Mouse (Mus musculus) heart, adult 8-10 months (tissue): ENCODE results near the gene Dctn5. TPM values are rescaled to one million over a fixed set of nuclear protein-coding genes. Genes with fewer than 3 reads are reported as not detected.
"Not testable (repeated sequence)": the region's sequence is repeated elsewhere in the genome, so short reads cannot be mapped to it uniquely, and the experiment has no call there.

Experiments
- DNase-seq: peaks from one replicate; pipeline ENCODE4 v3.0.0; 2022; ENCODE audit warnings: low spot score
- total RNA-seq, 4 experiments: library from RNA; stranded (reverse); gene quantifications; 2 replicates each; pipeline ENCODE4 v1.2.4; 2022

Dctn5 gene
- total RNA-seq = 10 to 100 TPM; 28.6 to 29.8 (median 29.1) TPM

DNA sequence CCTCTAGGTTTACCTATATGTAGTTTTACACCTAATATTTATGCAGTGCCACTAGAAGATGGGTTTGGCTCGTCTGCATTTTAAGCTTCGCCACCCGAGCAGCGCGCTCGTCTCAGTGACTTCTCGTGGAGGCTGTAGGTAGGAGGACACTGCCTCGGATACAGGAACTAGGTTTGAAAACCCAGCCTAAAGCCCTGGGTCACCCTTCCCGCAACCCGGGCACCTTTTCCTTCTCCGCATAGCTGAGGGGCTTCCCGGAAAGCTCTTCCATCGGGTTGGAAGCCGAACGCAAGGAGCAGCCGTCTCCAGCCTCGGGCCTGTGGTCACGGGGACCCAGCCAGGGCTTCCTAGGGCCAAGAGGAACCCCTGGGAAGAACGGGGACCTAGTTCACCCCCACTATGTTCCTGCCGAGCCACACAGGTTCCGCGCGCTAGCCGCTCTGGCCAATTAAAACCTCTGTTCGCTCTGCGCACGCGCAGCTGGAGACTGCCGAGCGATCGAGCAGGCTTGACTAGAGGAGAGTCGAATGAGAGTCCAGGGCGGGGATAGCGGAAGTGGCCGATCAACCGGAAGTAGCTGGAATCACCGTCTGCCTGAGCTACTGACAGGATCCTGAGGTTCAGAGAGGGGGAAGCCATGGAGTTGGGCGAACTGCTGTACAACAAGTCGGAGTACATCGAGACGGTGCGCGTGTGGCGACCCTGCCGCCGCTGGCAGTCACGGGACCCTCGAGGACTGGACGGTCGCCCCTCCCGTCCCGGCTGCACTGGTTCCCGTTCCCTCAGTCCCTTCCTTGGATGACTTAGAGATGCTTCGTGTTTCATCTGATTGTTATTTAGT, at the start of gene Dctn5, which contains the start of gene Palb2:
Gene Dctn5 (plus strand): TSS at position 545 of the 841 bp plus-strand sequence.
Gene Palb2 (minus strand): TSS at position 489 of the 841 bp plus-strand sequence.
- DNase-seq = peak; percentile 100

- DNase-seq = no peak
Measured at GRCm38 (mm10) chr7:122087195-122087982, 45.5 kb upstream of the Dctn5 start.

- DNase-seq = no peak
Measured at GRCm38 (mm10) chr7:122094564-122095330, 38.1 kb upstream of the Dctn5 start.

- DNase-seq = no peak
Measured at GRCm38 (mm10) chr7:122098009-122098408, 34.8 kb upstream of the Dctn5 start.

GRCm38 (mm10) chr7:122099222-122099621, 33.6 kb upstream of the Dctn5 start:
- DNase-seq = peak; percentile 33

DNA sequence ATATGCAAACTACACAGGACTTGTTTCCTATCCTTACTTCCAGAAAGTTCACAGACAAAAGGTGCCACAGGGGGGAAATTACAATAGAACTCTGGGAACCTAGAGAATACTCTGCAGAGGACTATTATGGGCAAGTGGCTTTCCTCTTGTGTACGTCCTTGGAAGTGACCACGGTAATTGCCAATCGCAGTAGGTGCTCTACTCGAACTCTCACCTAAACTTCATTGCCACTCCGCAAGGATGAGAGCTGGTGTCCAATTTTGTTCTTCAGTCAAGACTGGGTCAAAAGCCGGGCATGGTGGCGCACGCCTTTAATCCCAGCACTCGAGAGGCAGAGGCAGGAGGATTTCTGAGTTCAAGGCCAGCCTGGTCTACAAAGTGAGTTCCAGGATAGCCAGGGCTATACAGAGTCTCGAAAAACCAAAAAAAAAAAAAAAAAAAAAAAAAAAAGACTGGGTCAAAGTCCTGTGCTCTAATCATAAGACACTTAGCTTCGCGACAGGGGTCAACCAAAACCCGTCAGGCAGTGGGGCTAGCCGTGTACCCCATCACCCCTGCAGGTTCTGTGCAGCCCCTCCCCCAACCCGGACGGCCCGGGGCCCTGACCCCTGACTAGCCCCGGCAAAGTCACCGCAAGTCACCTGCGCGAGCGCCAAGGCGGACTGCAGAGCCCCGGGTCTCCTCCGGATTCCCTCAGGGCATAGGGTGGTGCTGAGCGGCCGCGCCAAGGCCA, 31.7 kb upstream of the Dctn5 start:
- DNase-seq = not testable (repeated sequence)

GRCm38 (mm10) chr7:122101747-122102244, 31.0 kb upstream of the Dctn5 start, which contains the start of gene Ndufab1:
Gene Ndufab1, minus strand, starts transcription at chr7:122101886.
- peak; percentile 84 for DNase-seq

DNA sequence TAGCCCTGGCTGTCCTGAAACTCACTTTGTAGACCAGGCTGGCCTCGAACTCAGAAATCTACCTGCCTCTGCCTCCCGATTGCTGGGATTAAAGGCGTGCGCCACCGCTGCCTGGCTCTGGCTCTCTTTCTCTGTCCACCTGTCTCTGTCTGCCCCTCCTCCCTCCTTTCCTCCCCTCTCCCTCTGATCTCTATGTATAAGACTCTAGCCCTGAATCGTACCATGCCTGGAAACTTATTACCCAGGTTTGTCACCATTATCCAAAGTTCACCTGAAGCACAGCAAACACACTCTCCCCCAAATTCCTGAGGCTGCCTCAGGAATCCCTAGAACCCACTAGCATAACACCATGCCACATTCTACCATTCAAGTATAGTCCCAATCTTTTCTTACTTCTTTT, 24.6 kb upstream of the Dctn5 start:
- no peak for DNase-seq

GRCm38 (mm10) chr7:122123518-122123917, 9.3 kb upstream of the Dctn5 start:
- no peak for DNase-seq

- DNase-seq = no peak
Measured at GRCm38 (mm10) chr7:122125636-122126035, 7.2 kb upstream of the Dctn5 start.

- no peak for DNase-seq
Measured at GRCm38 (mm10) chr7:122126946-122127345, 5.9 kb upstream of the Dctn5 start.

DNA sequence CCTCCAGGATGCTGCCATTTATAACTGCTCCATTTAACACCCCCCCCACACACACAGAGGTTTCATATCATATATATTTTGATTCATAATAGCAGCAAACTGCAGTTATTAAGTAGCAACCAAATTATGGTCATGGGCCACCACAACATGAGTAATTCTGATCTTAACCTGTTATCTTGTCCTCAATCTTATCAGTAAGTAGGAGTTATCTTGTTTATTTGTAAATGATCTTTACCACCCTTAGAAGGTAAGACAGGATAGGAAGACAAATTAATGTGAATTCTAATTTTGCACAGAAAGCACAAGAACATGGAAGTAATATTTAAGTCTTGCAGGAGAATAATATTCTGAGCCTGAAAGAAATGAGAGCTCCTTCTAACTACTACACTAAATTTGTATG, 1.0 kb upstream of the Dctn5 start:
- no peak for DNase-seq

DNA sequence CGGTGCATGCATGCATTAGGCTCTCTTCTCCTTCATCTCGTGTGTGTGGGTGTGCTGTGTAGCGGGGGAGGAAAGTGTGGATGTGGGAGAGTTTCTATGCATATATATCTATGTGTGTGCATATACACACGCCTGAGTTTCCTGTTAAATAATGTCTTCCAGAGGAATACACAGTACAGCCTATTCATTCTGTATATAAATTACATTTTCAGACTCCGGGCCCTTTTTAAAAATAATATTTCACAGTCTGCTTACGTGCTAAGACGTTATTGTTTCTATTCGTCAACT, 441 bp downstream of the Dctn5 start:
- DNase-seq = no peak

DNA sequence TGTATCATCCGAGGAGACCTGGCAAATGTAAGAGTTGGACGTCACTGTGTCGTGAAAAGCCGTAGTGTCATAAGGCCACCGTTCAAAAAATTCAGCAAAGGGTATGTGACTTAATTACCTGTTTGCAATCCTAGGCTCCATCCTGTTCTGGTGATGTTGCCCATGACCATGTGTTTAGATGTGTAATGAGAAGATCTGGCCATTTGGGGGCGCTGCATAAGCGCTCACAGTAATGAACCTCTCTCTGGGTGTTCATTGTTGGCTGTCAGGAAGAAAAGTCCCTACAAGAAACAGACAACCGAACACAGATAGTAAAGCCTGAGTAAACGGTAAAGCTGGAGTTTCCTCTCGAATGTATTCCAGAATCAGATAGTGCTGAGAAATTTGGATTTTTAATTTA, 2.2 kb downstream of the Dctn5 start:
- no peak for DNase-seq

DNA sequence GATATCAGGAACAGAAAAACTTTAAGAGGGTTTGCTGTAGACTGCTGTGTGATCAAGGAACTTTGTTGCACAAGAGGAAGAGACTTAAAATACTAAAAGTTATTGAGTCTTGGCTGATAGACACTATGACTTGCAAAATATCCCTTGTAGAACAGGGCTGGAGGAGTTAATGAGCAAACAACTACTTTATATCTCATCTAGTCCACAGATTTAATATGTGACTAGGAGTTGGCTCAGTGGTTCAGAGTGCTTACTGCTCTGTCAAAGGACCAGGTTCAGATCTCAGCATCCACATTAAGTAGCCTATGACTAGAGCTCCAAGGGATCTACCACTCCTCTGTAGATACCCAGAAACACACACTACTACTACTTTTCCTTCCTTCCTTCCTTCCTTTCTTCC, 4.2 kb downstream of the Dctn5 start:
- no peak for DNase-seq

DNA sequence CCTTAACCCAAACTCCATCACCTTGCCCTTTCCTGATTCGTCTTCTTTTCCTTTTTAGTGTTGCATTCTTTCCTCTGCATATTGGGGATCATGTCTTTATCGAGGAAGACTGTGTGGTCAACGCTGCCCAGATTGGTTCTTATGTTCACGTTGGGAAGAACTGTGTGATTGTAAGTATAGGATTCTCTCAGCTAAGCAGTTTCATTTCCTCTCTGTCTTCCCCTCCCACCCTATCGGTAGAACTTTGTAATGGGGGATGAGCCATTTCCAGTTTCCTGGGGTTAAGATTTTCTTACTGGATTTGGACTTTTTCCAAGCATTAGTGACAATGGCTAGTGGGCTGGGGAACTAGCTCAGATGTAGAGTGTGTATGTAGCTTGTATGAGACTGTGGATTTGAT, 5.3 kb downstream of the Dctn5 start:
- no peak for DNase-seq

GRCm38 (mm10) chr7:122140991-122141390, 8.2 kb downstream of the Dctn5 start:
- no peak for DNase-seq

- DNase-seq = no peak
Measured at GRCm38 (mm10) chr7:122152473-122152872, 19.6 kb downstream of the Dctn5 start.

GRCm38 (mm10) chr7:122158488-122158887, 25.6 kb downstream of the Dctn5 start:
- DNase-seq = no peak

DNA sequence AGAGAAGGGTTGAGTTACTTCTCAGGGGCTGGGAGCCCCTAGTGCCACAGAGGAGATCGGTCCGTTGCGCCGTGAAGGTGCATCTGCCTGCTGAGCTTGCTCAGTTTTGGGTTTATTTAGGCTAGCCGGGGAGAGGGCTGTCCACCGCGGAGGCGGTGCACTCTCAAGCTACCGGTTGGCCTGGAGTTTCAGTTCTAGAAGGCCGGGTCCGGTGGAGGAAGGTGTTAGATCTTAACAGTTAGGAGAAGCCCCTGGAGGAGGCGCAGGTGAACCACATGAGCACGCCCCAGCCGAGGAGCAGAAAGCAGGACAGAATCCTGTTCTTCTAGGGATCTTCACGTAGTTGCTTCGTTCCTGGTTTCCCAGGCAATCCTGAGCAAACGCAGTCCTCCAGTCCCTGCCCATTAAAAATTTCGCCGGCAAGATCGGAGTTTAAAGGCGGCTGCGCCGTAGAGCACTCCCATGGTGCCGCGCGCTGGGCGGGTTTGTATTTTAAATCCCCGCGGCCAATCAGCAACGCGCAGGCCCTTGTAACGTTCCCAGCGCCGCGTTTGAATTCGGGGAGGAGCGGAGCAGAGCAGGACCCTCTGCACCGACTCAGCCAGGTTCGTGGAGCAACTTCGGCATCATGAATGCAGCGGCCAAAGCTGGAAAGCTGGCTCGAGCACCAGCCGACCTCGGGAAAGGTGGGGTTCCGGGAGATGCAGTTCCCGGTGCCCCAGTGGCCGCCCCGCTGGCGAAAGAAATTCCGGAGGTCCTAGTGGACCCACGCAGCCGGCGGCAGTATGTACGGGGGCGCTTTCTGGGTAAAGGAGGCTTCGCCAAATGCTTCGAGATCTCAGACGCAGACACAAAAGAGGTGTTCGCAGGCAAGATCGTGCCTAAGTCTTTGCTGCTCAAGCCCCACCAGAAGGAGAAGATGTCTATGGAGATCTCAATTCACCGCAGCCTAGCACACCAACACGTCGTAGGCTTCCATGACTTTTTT, 26.4 kb downstream of the Dctn5 start, which contains the start of gene Plk1:
Gene Plk1 (plus strand): TSS at position 525 of the 988 bp plus-strand sequence.
- DNase-seq = peak; percentile 78
